18 mouse cellular contexts compared by ENCODE assay signal in genomic region chr19:29196186-29196585, GRCm38 (mm10).
"Had no signal": no experiment of that assay in that cellular context is flagged by ENCODE, and none has a peak within 500 bp of the region (broad histone marks: within the 10 kb centered on the region; RNA-seq: fewer than 3 reads in every experiment).

No protein-coding gene starts in this region.

- H3K4me3 ChIP-seq: liver, embryonic 15.5 days; megakaryocyte, embryonic 14.5 days; midbrain, embryonic 10.5 days; midbrain, embryonic 12.5 days; myocyte; neural tube, embryonic 13.5 days; stomach, embryonic 15.5 days had no signal

- H3K27ac ChIP-seq: liver, embryonic 15.5 days; midbrain, embryonic 10.5 days; midbrain, embryonic 12.5 days; neural tube, embryonic 13.5 days; stomach, embryonic 15.5 days; stomach, postnatal 0 days had no signal

- DNase-seq: lung, adult 18-20 months; lung, embryonic 14.5 days; lung, postnatal 10 days; lung, postnatal 4 days; midbrain, embryonic 14.5 days; right cerebral cortex, postnatal 14 days; thymus, adult 2 months; thymus, postnatal 25 days; thymus, postnatal 4 days had no signal

- H3K9me3 ChIP-seq: liver, embryonic 15.5 days; midbrain, embryonic 12.5 days; neural tube, embryonic 13.5 days; stomach, embryonic 15.5 days had no signal

- ATAC-seq: midbrain, embryonic 16.5 days had no signal

- H3K4me1 ChIP-seq: midbrain, embryonic 10.5 days; midbrain, embryonic 12.5 days; neural tube, embryonic 13.5 days; stomach, embryonic 15.5 days had no signal

- H3K36me3 ChIP-seq: liver, embryonic 15.5 days; midbrain, embryonic 10.5 days; midbrain, embryonic 12.5 days; neural tube, embryonic 13.5 days; stomach, embryonic 15.5 days had no signal

- H3K4me2 ChIP-seq: liver, embryonic 15.5 days; lung, embryonic 14.5 days; midbrain, embryonic 12.5 days; neural tube, embryonic 13.5 days; stomach, embryonic 15.5 days had no signal

- H3K27me3 ChIP-seq: liver, embryonic 15.5 days; megakaryocyte, embryonic 14.5 days; midbrain, embryonic 12.5 days; neural tube, embryonic 13.5 days; stomach, embryonic 15.5 days had no signal

- H3K9ac ChIP-seq: liver, embryonic 15.5 days; lung, embryonic 14.5 days; midbrain, embryonic 12.5 days; neural tube, embryonic 13.5 days; stomach, embryonic 15.5 days had no signal
